8 mouse cellular contexts compared by ENCODE assay signal in genomic region chr10:128546787-128547186, GRCm38 (mm10). TPM values are rescaled to one million over a fixed set of nuclear protein-coding genes. Genes with fewer than 3 reads are reported as not detected.
DNase-seq lines count a peak whose midpoint lies in the region; ATAC-seq and TF ChIP-seq lines count a peak whose summit lies in the region.

No protein-coding gene starts in this region.

- no peaks in the 10 kb centered on the region for H3K9me3 ChIP-seq in heart, embryonic 11.5 days (replicated peaks; ENCODE audit: control insufficient read depth, low read length)
- no peaks in the 10 kb centered on the region for H3K9me3 ChIP-seq in forebrain, embryonic 14.5 days (replicated peaks; ENCODE audit: control insufficient read depth, low read length)
- no peaks in the 10 kb centered on the region for H3K9me3 ChIP-seq in liver, embryonic 14.5 days (ENCODE audit: control insufficient read depth, low read length)

- peak overlapping the region; percentile 87 for H3K4me2 ChIP-seq in heart, embryonic 11.5 days
- H3K4me2 ChIP-seq in forebrain, embryonic 14.5 days (ENCODE audit: low read length) = peak overlapping the region; percentile 87
- H3K4me2 ChIP-seq in liver, embryonic 14.5 days (ENCODE audit: low read depth) = peak overlapping the region; percentile 96

- TF ChIP-seq EP300 in liver, embryonic 14.5 days (IDR thresholded peaks at IDR 0.05; ENCODE audit: low read depth) = no peak

- 17% methylated on average over 7 of the region's 7 CpGs for WGBS in heart, embryonic 11.5 days (ENCODE audit: insufficient replicate concordance)
- WGBS in forebrain, embryonic 14.5 days = 25% methylated on average over 7 of the region's 7 CpGs
- WGBS in liver, embryonic 14.5 days (ENCODE audit: insufficient replicate concordance) = 11% methylated on average over 7 of the region's 7 CpGs

- peak overlapping the region; percentile 84 for H3K4me3 ChIP-seq in heart, embryonic 11.5 days (ENCODE audit: low read depth, low read length)
- H3K4me3 ChIP-seq in forebrain, embryonic 14.5 days (ENCODE audit: low read depth, low read length) = peak overlapping the region; percentile 63
- peak overlapping the region; percentile 74 to 86 for H3K4me3 ChIP-seq in liver, embryonic 14.5 days (ENCODE audit: insufficient read depth in 1 of 2, low read depth in 2 of 2, low read length in 2 of 2)

- no peak for DNase-seq in heart, postnatal 25 days (ENCODE audit: low spot score)
- peak; percentile 55 for DNase-seq in CD4-positive helper T cell, adult 2 months (ENCODE audit: low read depth, low spot score)
- no peak for DNase-seq in forebrain, embryonic 14.5 days (ENCODE audit: low spot score)
- no peak for DNase-seq in liver, embryonic 14.5 days (ENCODE audit: low read depth in 3 of 3, low spot score in 3 of 3)
- no peak for DNase-seq in adrenal gland, adult (ENCODE audit: inconsistent age in 2 of 2, low spot score in 1 of 2)
- no peak for DNase-seq in embryo, embryonic 10.5 days (ENCODE audit: low spot score)
- no peak for DNase-seq in adrenal gland, postnatal 25 days

- peak overlapping the region; percentile 70 for H3K9ac ChIP-seq in heart, embryonic 11.5 days (ENCODE audit: low read depth, low read length)
- peak overlapping the region; percentile 71 for H3K9ac ChIP-seq in forebrain, embryonic 14.5 days (ENCODE audit: low read length)
- peak overlapping the region; percentile 84 for H3K9ac ChIP-seq in liver, embryonic 14.5 days (replicated peaks)

- peak overlapping the region; percentile 94 for H3K27ac ChIP-seq in heart, embryonic 11.5 days (ENCODE audit: low read depth, low read length)
- H3K27ac ChIP-seq in forebrain, embryonic 14.5 days (ENCODE audit: low read depth, low read length) = peak overlapping the region; percentile 97
- peak overlapping the region; percentile 80 for H3K27ac ChIP-seq in liver, embryonic 14.5 days

- peaks cover 18% of the 10 kb centered on the region for H3K4me1 ChIP-seq in heart, embryonic 11.5 days (ENCODE audit: control insufficient read depth, insufficient read depth, low read length)
- peaks cover 7% of the 10 kb centered on the region; the same call in 1 of the 2 replicates for H3K4me1 ChIP-seq in forebrain, embryonic 14.5 days (ENCODE audit: control insufficient read depth, insufficient read depth, low read length)
- H3K4me1 ChIP-seq in liver, embryonic 14.5 days (replicated peaks; ENCODE audit: control insufficient read depth in 2 of 2, insufficient read depth in 2 of 2, low read length in 1 of 2) = peaks cover 0 to 11% of the 10 kb centered on the region in 2 experiments; a peak in 3 of 4 replicates

- intact Hi-C loops in heart, postnatal 25 days (cut with DNase I) = loop anchor here (5.0 kb wide), 1 partner anchor 49 kb away; the partner anchor contains the start of gene Myl6b

- no peaks in the 10 kb centered on the region for H3K27me3 ChIP-seq in heart, embryonic 11.5 days (ENCODE audit: control insufficient read depth, insufficient read depth, low read length)
- H3K27me3 ChIP-seq in forebrain, embryonic 14.5 days (replicated peaks; ENCODE audit: control insufficient read depth, insufficient read depth, low read length) = no peaks in the 10 kb centered on the region
- H3K27me3 ChIP-seq in liver, embryonic 14.5 days (ENCODE audit: control insufficient read depth, insufficient read depth, low read length) = no peaks in the 10 kb centered on the region

- no peak for TF ChIP-seq CTCF in liver, embryonic 14.5 days (IDR thresholded peaks at IDR 0.05; ENCODE audit: low read depth)

- ATAC-seq in heart, embryonic 11.5 days (replicated peaks; ENCODE audit: insufficient number of reproducible peaks, low FRiP score, low TSS enrichment) = no peak
- no peak for ATAC-seq in forebrain, embryonic 14.5 days
- ATAC-seq in liver, embryonic 14.5 days (ENCODE audit: insufficient read depth) = no peak

- peaks cover 21% of the 10 kb centered on the region for H3K36me3 ChIP-seq in heart, embryonic 11.5 days (ENCODE audit: control insufficient read depth, insufficient read depth, low read length)
- H3K36me3 ChIP-seq in forebrain, embryonic 14.5 days (ENCODE audit: control insufficient read depth, insufficient read depth, low read length) = peaks cover 41% of the 10 kb centered on the region
- H3K36me3 ChIP-seq in liver, embryonic 14.5 days (replicated peaks; ENCODE audit: control insufficient read depth, insufficient read depth, low read depth) = peaks cover 22% of the 10 kb centered on the region

RNA-seq across cellular contexts. Expression of gene Zc3h10, which starts 0.8 kb away (rescaled TPM):
- 7.7 and 8.0 TPM in 2 replicates for polyA plus RNA-seq in heart, embryonic 11.5 days (2014; fragmentation: Nextera tagmentation; extraction: Ambion mirVana)
- total RNA-seq in heart, postnatal 25 days (2021) = 1 to 10 TPM; 7.6 to 9.1 TPM
- polyA plus RNA-seq in forebrain, embryonic 14.5 days (2014; fragmentation: Nextera tagmentation; extraction: Ambion mirVana) = 16.2 and 18.2 TPM in 2 replicates
- 3.3 and 4.0 TPM in 2 replicates for polyA plus RNA-seq in liver, embryonic 14.5 days (2012; rRNA removed)
- polyA plus RNA-seq in liver, embryonic 14.5 days (2014; fragmentation: Nextera tagmentation; extraction: Ambion mirVana) = 4.3 and 5.3 TPM in 2 replicates
- 9.1 and 13.6 TPM in 2 replicates for total RNA-seq in adrenal gland, postnatal 25 days (2021)

RNA-seq across cellular contexts. Expression of gene Rpl41, which starts 2.3 kb away (rescaled TPM):
- 2,515 and 2,664 TPM in 2 replicates for polyA plus RNA-seq in heart, embryonic 11.5 days (2014; fragmentation: Nextera tagmentation; extraction: Ambion mirVana)
- total RNA-seq in heart, postnatal 25 days (2021) = 1,000 to 10,000 TPM; 1,495 to 1,582 TPM
- 2,276 and 3,259 TPM in 2 replicates for polyA plus RNA-seq in forebrain, embryonic 14.5 days (2014; fragmentation: Nextera tagmentation; extraction: Ambion mirVana)
- polyA plus RNA-seq in liver, embryonic 14.5 days (2012; rRNA removed) = 1,053 and 2,546 TPM in 2 replicates
- 3,181 and 3,454 TPM in 2 replicates for polyA plus RNA-seq in liver, embryonic 14.5 days (2014; fragmentation: Nextera tagmentation; extraction: Ambion mirVana)
- 2,617 and 2,671 TPM in 2 replicates for total RNA-seq in adrenal gland, postnatal 25 days (2021)

RNA-seq across cellular contexts. Expression of gene Pa2g4, which starts 19.0 kb away (rescaled TPM):
- polyA plus RNA-seq in heart, embryonic 11.5 days (2014; fragmentation: Nextera tagmentation; extraction: Ambion mirVana) = 162 and 163 TPM in 2 replicates
- 10 to 100 TPM; 45.8 to 48.6 TPM for total RNA-seq in heart, postnatal 25 days (2021)
- 177 and 187 TPM in 2 replicates for polyA plus RNA-seq in forebrain, embryonic 14.5 days (2014; fragmentation: Nextera tagmentation; extraction: Ambion mirVana)
- polyA plus RNA-seq in liver, embryonic 14.5 days (2012; rRNA removed) = 57.6 and 113 TPM in 2 replicates
- 163 and 172 TPM in 2 replicates for polyA plus RNA-seq in liver, embryonic 14.5 days (2014; fragmentation: Nextera tagmentation; extraction: Ambion mirVana)
- 83.8 and 97.6 TPM in 2 replicates for total RNA-seq in adrenal gland, postnatal 25 days (2021)

RNA-seq across cellular contexts. Expression of gene Esyt1, which starts 21.1 kb away (rescaled TPM):
- polyA plus RNA-seq in heart, embryonic 11.5 days (2014; fragmentation: Nextera tagmentation; extraction: Ambion mirVana) = 14.5 and 18.7 TPM in 2 replicates
- 10 to 100 TPM; 16.8 to 19.0 TPM for total RNA-seq in heart, postnatal 25 days (2021)
- polyA plus RNA-seq in forebrain, embryonic 14.5 days (2014; fragmentation: Nextera tagmentation; extraction: Ambion mirVana) = 4.7 and 6.3 TPM in 2 replicates
- 9.4 and 10.3 TPM in 2 replicates for polyA plus RNA-seq in liver, embryonic 14.5 days (2012; rRNA removed)
- polyA plus RNA-seq in liver, embryonic 14.5 days (2014; fragmentation: Nextera tagmentation; extraction: Ambion mirVana) = 7.0 and 7.8 TPM in 2 replicates
- 18.1 and 22.9 TPM in 2 replicates for total RNA-seq in adrenal gland, postnatal 25 days (2021)

RNA-seq across cellular contexts. Expression of gene Erbb3, which starts 42.7 kb away (rescaled TPM):
- polyA plus RNA-seq in heart, embryonic 11.5 days (2014; fragmentation: Nextera tagmentation; extraction: Ambion mirVana) = 5.8 and 9.1 TPM in 2 replicates
- 1 to 10 TPM; 8.3 to 8.6 TPM for total RNA-seq in heart, postnatal 25 days (2021)
- 0.17 and 0.40 TPM in 2 replicates for polyA plus RNA-seq in forebrain, embryonic 14.5 days (2014; fragmentation: Nextera tagmentation; extraction: Ambion mirVana)
- 1.3 and 1.4 TPM in 2 replicates for polyA plus RNA-seq in liver, embryonic 14.5 days (2012; rRNA removed)
- 1.1 and 1.5 TPM in 2 replicates for polyA plus RNA-seq in liver, embryonic 14.5 days (2014; fragmentation: Nextera tagmentation; extraction: Ambion mirVana)
- total RNA-seq in adrenal gland, postnatal 25 days (2021) = 2.8 and 3.8 TPM in 2 replicates
